Mouse (Mus musculus) lung, postnatal 36 days (tissue): ENCODE data around the gene Rpl11.
"Not testable (repeated sequence)": the region's sequence is repeated elsewhere in the genome, so short reads cannot be mapped to it uniquely, and the experiment has no call there.

ENCODE experiments used
- DNase-seq: peaks from one replicate; pipeline ENCODE4 v3.0.0; 2022; ENCODE audit warnings: mixed read lengths

The Rpl11 gene

GRCm38 (mm10) chr4:136022924-136023323 is 30.3 kb downstream of the Rpl11 start:
- peak; percentile 25 for DNase-seq

- DNase-seq: peak; percentile 100
These were observed 31.6 kb downstream of the Rpl11 start, which contains the start of gene Eloa for GRCm38 (mm10) chr4:136021549-136022047. Gene Eloa (minus strand): TSS chr4:136021763.

DNA sequence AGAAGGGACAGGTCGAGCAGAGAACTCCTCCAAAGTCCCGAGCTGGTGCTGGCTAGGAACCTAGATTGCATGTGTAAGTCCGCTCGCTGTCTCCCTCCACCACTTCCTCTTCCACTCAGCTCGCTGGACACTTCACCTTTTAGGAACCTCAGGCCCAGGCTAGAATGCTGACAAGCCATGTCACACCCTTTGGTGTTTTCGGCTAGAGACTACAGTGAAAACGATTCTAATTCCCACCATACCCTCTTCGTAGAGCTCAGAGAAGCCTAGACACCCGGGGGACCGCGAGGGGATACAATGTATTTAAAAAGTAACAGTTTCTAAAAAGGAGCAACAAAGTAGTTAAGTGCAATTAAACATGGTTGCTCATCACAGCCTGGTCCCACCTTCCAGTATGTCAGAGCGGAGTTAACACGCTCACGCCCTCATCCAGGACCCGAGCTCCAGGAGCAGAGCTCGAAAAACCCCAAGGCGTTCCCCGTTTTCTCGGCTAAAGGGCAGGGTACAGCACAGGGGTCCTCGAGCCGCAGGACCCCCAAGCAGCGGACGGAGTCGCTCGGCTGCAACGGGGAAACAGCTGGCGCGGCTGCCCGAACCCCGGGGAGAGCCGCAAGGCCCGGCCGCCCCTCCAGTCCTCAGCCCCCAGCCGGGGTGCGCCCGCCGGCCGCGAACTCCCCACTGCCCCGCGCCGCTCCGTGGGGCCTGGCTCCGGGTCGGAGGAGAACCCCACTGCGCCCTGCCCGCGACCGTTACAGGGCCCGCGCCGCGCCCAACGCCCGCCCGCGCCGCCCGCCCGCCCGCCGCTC is 32.3 kb downstream of the Rpl11 start:
- DNase-seq: peak; percentile 60

- DNase-seq: no peak
These were observed 37.1 kb downstream of the Rpl11 start for GRCm38 (mm10) chr4:136016059-136016602.

- no peak for DNase-seq
These were observed 42.6 kb downstream of the Rpl11 start for GRCm38 (mm10) chr4:136010586-136010985.

- no peak for DNase-seq
These were observed 44.3 kb downstream of the Rpl11 start for GRCm38 (mm10) chr4:136008782-136009447.

- DNase-seq: peak; percentile 27
These were observed 46.4 kb downstream of the Rpl11 start for GRCm38 (mm10) chr4:136006821-136007220.

DNA sequence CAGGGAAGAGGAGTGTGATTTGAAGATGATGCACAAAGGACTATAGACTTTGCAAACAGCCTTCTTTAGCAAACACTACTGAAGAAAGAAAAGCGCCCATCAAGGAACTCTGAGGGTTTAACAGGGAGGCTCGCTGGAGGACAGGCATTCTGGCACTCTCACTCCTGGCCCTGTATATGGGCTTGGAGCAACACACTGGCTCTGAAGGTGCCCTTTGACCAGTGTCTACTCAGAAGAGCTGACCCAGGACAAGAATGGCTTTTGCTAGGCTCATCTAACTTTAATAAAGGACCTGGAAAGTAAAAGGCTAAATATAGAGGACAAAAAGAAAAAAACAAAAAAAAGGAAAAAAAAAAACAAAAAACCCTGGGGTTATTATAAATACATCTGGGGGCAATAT is 48.3 kb downstream of the Rpl11 start:
- DNase-seq: no peak

- DNase-seq: no peak
These were observed 49.0 kb downstream of the Rpl11 start for GRCm38 (mm10) chr4:136004107-136004675.

DNA sequence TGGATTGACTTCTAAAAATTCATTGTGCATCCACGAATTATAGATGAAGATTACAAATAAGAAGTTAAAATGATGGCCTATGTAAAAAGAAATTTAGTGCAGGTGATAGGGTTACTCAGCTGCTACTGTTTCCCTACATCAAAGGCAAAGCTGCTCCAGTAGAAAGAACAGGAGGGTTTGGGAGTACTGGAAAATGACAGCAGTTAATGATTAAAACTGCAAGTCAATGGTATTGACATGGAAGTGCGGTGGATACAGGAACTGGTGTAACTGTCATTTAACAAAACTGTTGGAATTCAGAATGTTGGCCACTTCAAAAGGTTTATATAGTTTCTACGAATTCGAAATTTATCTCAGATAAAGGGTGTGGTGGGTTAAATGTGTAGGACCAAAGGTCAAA is 58.1 kb downstream of the Rpl11 start:
- DNase-seq: no peak

GRCm38 (mm10) chr4:135993941-135994340 is 59.3 kb downstream of the Rpl11 start:
- no peak for DNase-seq

- no peak for DNase-seq
These were observed 65.5 kb downstream of the Rpl11 start for GRCm38 (mm10) chr4:135987714-135988113.

- DNase-seq: peak; percentile 94
These were observed 66.1 kb downstream of the Rpl11 start, which contains the start of gene Pithd1 for GRCm38 (mm10) chr4:135986943-135987710. Gene Pithd1 (minus strand): TSS chr4:135987264.

DNA sequence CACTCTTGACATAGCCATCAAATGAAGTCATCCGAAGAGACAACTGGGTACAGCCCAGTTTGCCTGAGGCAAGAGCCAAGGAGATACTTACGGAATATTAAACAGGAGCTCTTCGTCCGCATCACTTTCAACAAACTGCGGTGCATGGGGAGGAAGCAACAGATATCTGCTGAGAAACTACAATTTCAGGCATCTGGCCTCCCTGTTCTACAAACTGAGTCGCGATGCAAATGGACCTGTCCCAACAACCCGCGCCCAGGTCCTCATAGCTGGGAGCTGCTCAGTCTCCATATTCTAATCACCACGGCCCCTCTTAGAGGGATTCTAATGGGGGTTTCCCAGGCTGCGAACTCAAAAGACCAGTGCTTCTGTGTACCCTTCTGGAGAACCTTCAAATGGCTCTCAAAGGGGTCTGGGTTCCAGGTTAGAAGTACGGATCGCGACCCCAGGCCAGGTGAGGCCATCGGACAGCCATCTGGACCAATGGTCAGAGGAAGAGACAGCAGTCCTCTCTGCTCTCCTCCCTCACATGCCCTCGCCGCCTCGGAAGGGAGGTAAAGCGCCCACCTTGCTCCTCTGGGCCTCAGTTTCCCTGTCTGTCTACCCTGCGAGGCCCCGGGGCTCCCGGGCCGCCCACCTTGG is 66.8 kb downstream of the Rpl11 start:
- DNase-seq: no peak

DNA sequence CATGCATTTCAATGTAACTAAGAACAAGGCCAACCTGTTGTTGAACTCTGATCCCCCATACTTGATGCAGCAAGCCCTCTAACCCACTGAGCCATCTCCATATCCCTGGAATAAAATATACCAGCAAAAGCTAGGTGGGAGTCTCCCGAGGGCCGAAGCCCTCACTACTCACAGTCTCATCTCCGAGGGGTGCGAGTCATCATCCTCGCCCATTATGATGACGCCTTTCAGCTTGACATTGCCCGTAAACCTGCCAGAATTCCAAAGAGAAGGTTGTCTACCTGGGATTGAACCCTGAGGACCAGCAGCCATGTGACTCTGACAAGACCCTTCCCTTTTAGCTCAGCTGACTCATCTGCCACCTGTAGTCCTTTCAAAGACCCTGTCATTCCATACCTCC is 67.5 kb downstream of the Rpl11 start:
- no peak for DNase-seq

- no peak for DNase-seq
These were observed 68.0 kb downstream of the Rpl11 start for GRCm38 (mm10) chr4:135985193-135985592.

GRCm38 (mm10) chr4:135984556-135984955 is 68.7 kb downstream of the Rpl11 start:
- no peak for DNase-seq

DNA sequence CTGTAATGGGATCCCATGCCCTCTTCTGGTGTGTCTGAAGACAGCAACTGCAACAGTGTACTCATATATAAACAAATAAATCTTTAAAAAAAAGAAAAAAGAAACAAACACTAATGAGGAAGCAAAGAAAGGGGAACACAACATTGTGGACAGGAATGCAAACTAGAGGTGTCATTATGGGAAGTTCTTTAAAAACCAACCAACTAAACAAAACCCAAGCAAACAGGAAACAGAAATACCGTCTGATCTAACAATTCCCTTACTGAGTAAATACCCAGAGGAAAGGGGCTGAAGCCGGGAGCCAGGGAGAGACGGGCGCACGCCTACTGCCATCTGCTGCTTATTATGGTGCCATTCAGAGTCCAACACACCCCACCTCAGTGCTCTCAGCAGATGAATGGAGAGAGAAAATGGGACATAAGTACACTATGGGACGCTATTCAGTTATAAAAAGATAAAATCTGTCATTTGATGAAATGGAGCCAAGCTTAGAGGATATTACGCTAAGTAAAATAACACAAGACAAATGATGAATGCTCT is 71.6 kb downstream of the Rpl11 start:
- DNase-seq: no peak

GRCm38 (mm10) chr4:135980223-135980622 is 73.0 kb downstream of the Rpl11 start:
- not testable (repeated sequence) for DNase-seq
